Mouse (Mus musculus) cortical plate, adult 2 months (tissue): Measurements from ENCODE around the gene Dnmt1. TPM values are rescaled to one million over a fixed set of nuclear protein-coding genes. Genes with fewer than 3 reads are reported as not detected.
A peak's percentile ranks its signal among the peaks of the same experiment; 100 is the strongest.

Experiments used
- H3K27ac ChIP-seq: fragments of 200-500 bp; 2 replicates; pipeline ENCODE4 v1.5.1; 2012; ENCODE audit warnings: low read length, control low read depth, inconsistent platforms; ENCODE audit not compliant: insufficient read depth
- H3K4me1 ChIP-seq: fragments of 200-500 bp; 2 replicates; pipeline ENCODE4 v1.6.1; 2011; ENCODE audit warnings: low read length; ENCODE audit not compliant: control insufficient read depth, insufficient read depth
- H3K4me3 ChIP-seq: fragments of 200-500 bp; 2 replicates; pipeline ENCODE4 v1.5.1; 2011; ENCODE audit warnings: mild to moderate bottlenecking, low read length, control low read depth; ENCODE audit not compliant: insufficient read depth
- CTCF ChIP-seq: fragments of 200-500 bp; IDR thresholded peaks from 2 replicates; pipeline ENCODE4 v1.5.1; 2011; ENCODE audit warnings: mild to moderate bottlenecking, control low read depth, low read length; ENCODE audit not compliant: insufficient read depth; ENCODE audit errors: extremely low read depth
- POLR2A ChIP-seq: fragments of 200-500 bp; IDR thresholded peaks from 2 replicates; pipeline ENCODE4 v1.6.1; 2011; ENCODE audit warnings: mild to moderate bottlenecking, low read length, control low read depth; ENCODE audit not compliant: insufficient read depth; ENCODE audit errors: extremely low read depth
- polyA plus RNA-seq: library from polyadenylated mRNA; depleted of rRNA; stranded (reverse); fragments of >200 nt; gene quantifications from 2 replicates; pipeline ENCODE4 v1.2.3, GENCODE M21; 2012; rRNA removed

Gene Dnmt1
- polyA plus RNA-seq, 1 experiment, result 31.7 TPM

DNA sequence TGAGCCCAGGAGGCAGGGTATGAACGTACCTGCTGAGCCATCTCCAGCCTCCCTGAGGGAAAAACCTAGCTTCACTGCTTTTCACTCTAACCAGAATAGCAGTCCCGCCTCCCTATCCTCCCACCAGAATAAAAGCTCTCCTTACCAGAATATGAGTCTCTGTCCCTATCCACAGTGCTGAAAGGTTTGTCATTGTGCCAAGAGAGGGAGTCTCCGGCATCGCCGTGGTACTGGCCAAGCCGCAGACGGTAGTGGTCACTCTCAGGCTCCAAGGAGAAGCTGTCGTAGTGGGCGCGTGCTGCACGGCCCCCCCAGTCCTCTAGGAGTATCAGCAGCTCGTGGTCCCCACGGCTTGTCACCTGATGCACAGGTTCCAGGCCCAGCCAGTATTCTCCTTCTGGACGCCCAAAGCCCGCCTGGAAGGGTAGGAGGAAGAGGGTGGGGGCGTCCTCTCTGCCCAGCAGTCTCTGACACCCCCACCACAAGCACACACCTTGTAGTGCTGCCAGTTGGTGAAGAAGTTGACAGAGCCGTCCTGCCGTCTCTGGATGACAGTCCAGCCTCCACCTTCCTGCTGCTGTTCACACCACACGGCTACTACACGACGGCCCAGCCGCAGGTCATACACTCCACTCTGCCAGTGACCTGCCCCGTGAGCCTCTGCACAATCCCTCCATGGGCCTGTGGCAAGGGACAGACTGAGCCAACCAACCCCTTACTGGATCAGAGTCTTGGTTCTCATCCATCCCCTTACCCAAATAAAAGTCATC lies 84.5 kb downstream of the Dnmt1 start:
- Histone ChIP-seq H3K4me1 (no peaks in the 10 kb centered on the region), H3K4me3 (no peak overlapping the region), H3K27ac (no peak overlapping the region)
- TF ChIP-seq CTCF, result no peak
- no peak for TF ChIP-seq POLR2A

DNA sequence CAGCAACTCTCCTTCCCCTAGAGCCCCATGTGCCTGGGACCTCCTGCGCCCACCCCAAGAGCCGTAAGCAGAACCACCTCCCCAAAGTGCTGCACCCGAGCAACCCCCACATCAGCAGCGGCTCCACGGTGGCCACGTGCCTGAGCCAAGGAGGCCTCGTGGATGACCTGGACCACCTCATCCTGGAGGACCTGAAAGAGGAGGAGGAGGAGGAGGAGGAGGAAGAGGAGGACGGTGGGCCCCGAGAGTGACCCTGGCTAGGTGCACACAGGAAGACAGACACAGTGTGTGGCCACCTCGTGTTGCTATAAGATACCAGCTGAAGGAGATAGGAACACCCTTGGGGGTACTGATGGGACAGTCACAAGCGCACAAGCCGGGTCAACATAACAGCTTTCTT lies 86.2 kb downstream of the Dnmt1 start:
- no peaks in the 10 kb centered on the region for H3K4me1 ChIP-seq
- no peak overlapping the region for H3K4me3 ChIP-seq
- H3K27ac ChIP-seq, result no peak overlapping the region
- no peak for TF ChIP-seq POLR2A
- TF ChIP-seq CTCF, result no peak

DNA sequence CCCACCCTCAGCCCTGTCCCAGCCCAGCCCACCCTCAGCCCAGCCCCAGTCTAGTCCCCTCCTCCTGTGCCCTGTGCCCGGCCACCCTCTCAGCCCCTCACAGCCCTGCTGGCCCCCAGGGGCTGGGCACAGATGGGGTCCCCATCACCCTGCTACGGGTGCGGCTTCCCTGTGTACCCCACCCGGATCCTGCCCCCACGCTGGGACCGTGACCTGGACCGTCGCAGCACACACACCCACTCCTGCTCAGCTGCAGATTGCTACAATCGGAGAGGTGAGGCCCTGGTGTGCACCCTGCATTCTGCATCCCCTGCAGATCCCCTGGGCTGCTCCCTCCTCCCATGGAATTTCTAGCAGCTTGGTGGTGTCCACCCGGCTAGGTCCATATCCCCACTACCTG lies 86.7 kb downstream of the Dnmt1 start:
- no peak overlapping the region for H3K4me3 ChIP-seq
- TF ChIP-seq CTCF, result no peak
- TF ChIP-seq POLR2A, result no peak
- no peak overlapping the region for H3K27ac ChIP-seq
- no peaks in the 10 kb centered on the region for H3K4me1 ChIP-seq

DNA sequence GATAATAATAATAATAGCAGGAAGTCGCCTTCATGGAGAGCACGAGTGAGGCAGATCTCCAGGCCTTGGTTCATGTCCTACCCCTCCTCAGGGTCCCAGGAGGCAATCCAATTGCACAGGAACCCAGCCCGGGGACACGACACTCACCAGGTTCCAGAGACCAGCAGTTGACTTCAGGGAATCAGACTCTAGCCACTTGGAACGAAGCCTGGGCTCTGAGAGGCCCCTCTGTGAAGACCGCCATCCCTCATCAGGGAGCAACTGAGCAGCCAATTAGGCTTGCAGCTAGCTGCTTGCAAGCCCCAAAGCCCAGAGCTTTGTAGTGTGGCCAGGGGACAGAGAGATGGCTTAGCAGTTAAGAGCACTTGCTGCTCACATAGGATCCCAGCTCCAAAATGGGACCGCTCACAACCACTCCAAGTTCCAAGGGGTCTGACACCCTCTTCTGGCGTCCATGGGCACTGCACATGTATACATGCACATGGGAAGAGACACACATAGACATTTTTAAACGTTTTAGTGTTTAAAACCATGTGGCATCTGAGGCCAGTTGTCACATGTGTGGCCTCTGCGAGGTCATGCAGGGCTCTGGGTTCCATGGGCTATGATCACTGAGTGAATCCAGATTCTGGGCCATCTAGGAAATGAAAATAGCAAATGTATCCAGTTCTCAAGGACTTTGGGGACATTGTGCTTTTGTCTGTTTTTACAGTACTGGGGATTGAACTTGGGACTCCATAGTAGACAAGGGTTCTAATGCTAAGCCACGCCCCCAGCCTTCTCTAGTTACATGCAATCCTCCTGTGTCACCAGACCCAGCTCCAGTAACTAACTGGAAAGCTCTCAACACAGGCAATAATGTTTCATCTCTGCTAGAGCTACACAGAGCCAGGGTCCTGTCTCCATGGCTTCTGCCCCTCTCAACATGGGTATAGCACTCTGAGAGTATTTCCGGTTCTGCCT lies 89.2 kb downstream of the Dnmt1 start:
- Histone ChIP-seq H3K27ac (no peak overlapping the region), H3K4me3 (no peak overlapping the region), H3K4me1 (no peaks in the 10 kb centered on the region)
- no peak for TF ChIP-seq POLR2A
- 0 out of 2 replicates have a peak, but pooled peaks have one; percentile 12 for TF ChIP-seq CTCF

DNA sequence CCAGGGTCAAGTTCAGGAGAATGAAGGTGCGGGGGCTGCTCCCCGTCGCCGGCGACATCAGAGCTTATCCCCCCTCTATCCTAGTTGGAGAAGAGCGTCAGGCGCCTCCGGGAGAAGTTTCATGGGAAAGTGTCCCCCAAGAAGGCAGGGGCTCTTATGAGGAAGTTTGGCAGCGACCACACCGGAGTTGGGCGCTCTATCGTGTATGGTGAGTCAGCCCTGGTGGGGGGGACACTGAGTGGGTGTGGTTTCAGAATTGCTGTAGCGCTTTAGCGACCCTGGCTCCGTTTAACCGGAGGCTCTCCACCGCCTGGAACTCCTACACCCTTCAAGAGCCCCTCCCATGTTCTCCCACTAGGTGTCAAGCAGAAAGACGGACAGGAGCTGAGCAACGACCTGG lies 90.4 kb downstream of the Dnmt1 start:
- Histone ChIP-seq H3K27ac (no peak overlapping the region), H3K4me1 (no peaks in the 10 kb centered on the region), H3K4me3 (peak overlapping the region; percentile 67)
- TF ChIP-seq POLR2A, result no peak
- no peak for TF ChIP-seq CTCF

DNA sequence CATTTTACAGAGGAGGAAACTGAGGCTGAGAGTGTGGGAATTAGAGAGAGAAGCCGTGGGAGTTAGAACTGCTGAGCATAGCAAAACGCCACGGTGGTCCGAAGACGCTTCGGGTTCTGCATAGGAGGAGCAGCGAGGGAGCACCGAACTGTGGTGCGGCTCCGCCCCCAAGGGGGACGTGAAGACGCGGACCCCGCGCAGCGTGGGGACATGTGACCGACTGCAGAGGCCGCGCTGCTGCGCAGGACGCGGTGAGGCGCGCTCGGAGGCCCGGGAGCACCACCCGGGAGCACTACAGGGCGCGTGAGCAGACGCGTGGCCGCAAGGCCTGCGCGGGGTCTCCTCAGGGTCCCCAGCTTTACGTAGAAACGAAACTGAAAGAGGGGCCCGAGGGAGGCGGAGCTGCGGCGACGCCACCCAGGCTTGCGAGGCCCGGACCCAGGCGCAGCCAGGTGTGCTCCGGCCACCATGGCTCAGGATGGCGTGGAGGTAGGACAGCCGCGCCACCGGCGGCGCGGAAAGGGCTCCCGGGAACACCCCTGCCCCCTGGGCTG lies 91.2 kb downstream of the Dnmt1 start, which contains the start of gene A230050P20Rik:
Gene A230050P20Rik (plus strand): TSS at position 195 of the 554 bp plus-strand sequence.
- no peaks in the 10 kb centered on the region for H3K4me1 ChIP-seq
- peak; percentile 69 for TF ChIP-seq POLR2A
- no peak for TF ChIP-seq CTCF
- peak within 1 kb of the TSS; percentile 66 for H3K27ac ChIP-seq
- peak within 1 kb of the TSS; percentile 67 for H3K4me3 ChIP-seq

DNA sequence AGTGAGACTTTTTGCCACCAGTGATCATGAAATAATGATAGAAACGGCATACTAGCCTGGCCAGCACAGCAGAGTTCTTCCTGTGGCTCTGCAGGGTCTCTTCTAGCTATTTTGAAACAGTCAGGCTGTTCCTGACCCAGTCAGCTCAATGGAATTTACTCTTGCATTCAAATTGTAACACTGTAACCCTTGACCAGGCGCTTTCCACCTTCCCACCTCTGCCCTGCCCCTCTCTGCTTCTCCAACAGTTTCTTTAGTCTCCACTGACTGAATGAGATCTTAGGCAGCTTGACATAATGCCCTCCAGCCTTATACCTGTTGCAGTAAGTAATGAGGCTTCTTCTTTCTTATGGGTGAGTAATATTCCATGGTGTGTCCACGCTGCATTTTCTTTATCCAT lies 92.8 kb downstream of the Dnmt1 start:
- Histone ChIP-seq H3K27ac (no peak overlapping the region), H3K4me1 (no peaks in the 10 kb centered on the region), H3K4me3 (no peak overlapping the region)
- no peak for TF ChIP-seq POLR2A
- no peak for TF ChIP-seq CTCF

DNA sequence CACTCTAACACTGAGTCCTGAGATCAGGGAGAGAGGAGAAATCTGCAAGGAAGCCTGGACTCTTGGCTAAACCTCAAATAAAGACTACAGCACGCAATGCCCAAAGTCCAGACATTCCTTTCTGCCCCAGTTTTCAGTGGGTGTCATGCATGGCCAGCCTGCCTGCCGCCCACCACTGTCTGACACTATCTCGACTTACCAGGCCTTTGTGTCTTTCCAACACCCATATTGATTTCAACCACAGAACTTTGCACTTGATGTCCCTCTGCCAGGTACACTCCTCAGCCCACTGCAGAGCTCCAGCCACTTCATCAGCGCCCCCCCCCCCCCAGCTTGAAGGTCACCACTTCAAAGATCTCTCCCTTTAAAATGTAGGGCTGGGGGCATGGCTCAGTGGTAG lies 97.5 kb downstream of the Dnmt1 start:
- H3K4me1 ChIP-seq, result no peaks in the 10 kb centered on the region
- H3K4me3 ChIP-seq, result no peak overlapping the region
- H3K27ac ChIP-seq, result no peak overlapping the region
- TF ChIP-seq CTCF (no peak), POLR2A (no peak)

DNA sequence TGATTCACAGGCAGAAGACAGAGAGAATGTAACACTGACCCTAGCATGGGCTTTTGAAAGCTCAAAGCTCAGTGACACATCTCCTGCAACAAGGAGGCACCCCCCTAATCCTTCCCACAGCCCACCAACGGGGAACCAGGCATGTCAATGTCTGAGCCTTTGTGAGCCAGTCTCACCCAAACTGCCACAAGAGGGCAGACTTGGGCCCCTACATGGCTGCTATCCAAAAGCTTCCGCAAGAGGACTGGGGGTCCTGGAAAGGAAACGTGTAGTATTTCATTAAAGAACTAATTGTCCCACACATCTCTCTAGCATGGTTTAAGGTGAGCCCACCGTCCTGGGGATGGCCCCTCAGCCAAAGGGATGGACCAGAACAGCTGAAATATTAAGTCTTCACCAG lies 97.9 kb downstream of the Dnmt1 start:
- Histone ChIP-seq H3K27ac (no peak overlapping the region), H3K4me3 (no peak overlapping the region), H3K4me1 (no peaks in the 10 kb centered on the region)
- no peak for TF ChIP-seq POLR2A
- peak; percentile 52 for TF ChIP-seq CTCF

DNA sequence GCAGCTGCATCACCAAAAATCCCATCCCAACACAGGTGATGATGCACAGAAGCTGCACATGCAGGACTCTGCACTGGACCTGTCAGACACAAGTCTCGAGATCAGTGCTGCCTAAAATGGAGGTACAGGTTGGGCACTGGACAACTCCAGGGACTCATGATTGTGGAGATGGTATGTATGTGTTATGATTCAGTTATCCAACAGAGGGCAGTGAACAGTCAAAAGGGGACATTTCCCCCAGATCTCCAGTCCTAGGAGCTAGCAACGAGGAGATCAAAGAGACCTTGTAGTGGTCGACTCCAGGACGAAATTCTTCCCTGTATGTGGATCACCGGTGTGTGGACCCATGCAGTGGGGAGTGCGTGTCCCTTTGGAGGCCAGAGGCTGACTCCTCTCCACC lies 99.8 kb downstream of the Dnmt1 start:
- Histone ChIP-seq H3K4me3 (no peak overlapping the region), H3K27ac (no peak overlapping the region), H3K4me1 (no peaks in the 10 kb centered on the region)
- TF ChIP-seq POLR2A (no peak), CTCF (no peak)

Other genes with a start within 250 kb of the Dnmt1 start
- gene Olfm2, start 213.5 kb downstream of the Dnmt1 start, polyA plus RNA-seq, result 202 and 204 TPM in 2 replicates
- 1.2 and 1.3 TPM in 2 replicates for gene Col5a3, start 144.8 kb downstream of the Dnmt1 start, polyA plus RNA-seq
- gene Rdh8, start 141.4 kb downstream of the Dnmt1 start, polyA plus RNA-seq, result not detected in 2 replicates
- 237 and 256 TPM in 2 replicates for gene A230050P20Rik, start 91.2 kb downstream of the Dnmt1 start, polyA plus RNA-seq
- gene Angptl6, start 80.2 kb downstream of the Dnmt1 start, polyA plus RNA-seq, result 12.6 and 14.5 TPM in 2 replicates
- 41.7 and 43.4 TPM in 2 replicates for gene Ppan, start 71.7 kb downstream of the Dnmt1 start, polyA plus RNA-seq
- gene Eif3g, start 61.3 kb downstream of the Dnmt1 start, polyA plus RNA-seq, result 114 and 115 TPM in 2 replicates
- 1.4 and 1.5 TPM in 2 replicates for gene S1pr2, start 16.9 kb upstream of the Dnmt1 start, polyA plus RNA-seq
- gene Mrpl4, start 42.9 kb upstream of the Dnmt1 start, polyA plus RNA-seq, result 108 and 109 TPM in 2 replicates
- gene Icam1, start 56.1 kb upstream of the Dnmt1 start, polyA plus RNA-seq, result 2.8 and 3.6 TPM in 2 replicates
- gene Icam4, start 69.5 kb upstream of the Dnmt1 start, polyA plus RNA-seq, result 1.7 and 2.3 TPM in 2 replicates
- 176 and 200 TPM in 2 replicates for gene Icam5, start 72.2 kb upstream of the Dnmt1 start, polyA plus RNA-seq
- gene Zglp1, start 107.2 kb upstream of the Dnmt1 start, polyA plus RNA-seq, result 1.8 and 2.1 TPM in 2 replicates
- gene Gm49373, start 113.2 kb upstream of the Dnmt1 start, polyA plus RNA-seq, result 2.4 and 2.7 TPM in 2 replicates
- 157 and 160 TPM in 2 replicates for gene Fdx1l, start 113.7 kb upstream of the Dnmt1 start, polyA plus RNA-seq
- gene Gm38431, start 132.1 kb upstream of the Dnmt1 start, polyA plus RNA-seq, result 2.3 and 3.0 TPM in 2 replicates
- 24.3 and 26.1 TPM in 2 replicates for gene Raver1, start 132.1 kb upstream of the Dnmt1 start, polyA plus RNA-seq
- 16.4 and 18.6 TPM in 2 replicates for gene Tyk2, start 171.4 kb upstream of the Dnmt1 start, polyA plus RNA-seq
- 158 and 168 TPM in 2 replicates for gene Cdc37, start 190.1 kb upstream of the Dnmt1 start, polyA plus RNA-seq
- 77.0 and 80.1 TPM in 2 replicates for gene Pde4a, start 205.8 kb upstream of the Dnmt1 start, polyA plus RNA-seq